Mouse (Mus musculus) cerebellum, adult 2 months (tissue): ENCODE measurements around the gene Grin2c. TPM values are rescaled to one million over a fixed set of nuclear protein-coding genes. Genes with fewer than 3 reads are reported as not detected.
A peak's percentile ranks its signal among the peaks of the same experiment; 100 is the strongest.

Experiments
- DNase-seq, 2 experiments: peaks; one replicate each; pipeline ENCODE4 v3.0.0; 2021
- H3K27ac ChIP-seq: fragments of 200-500 bp; 2 replicates; pipeline ENCODE4 v1.5.1; 2012; ENCODE audit warnings: low read length, control low read depth, inconsistent platforms; ENCODE audit not compliant: insufficient read depth
- H3K27me3 ChIP-seq: fragments of 200-500 bp; 2 replicates; pipeline ENCODE4 v1.6.1; 2012; ENCODE audit warnings: inconsistent platforms, mild to moderate bottlenecking, low read length, moderate library complexity; ENCODE audit not compliant: control insufficient read depth, insufficient read depth
- H3K4me1 ChIP-seq: fragments of 200-500 bp; 2 replicates; pipeline ENCODE4 v1.6.1; 2011; ENCODE audit warnings: low read length; ENCODE audit not compliant: control insufficient read depth, insufficient read depth
- H3K4me3 ChIP-seq: fragments of 200-500 bp; replicated peaks from 2 replicates; pipeline ENCODE3; 2011; ENCODE audit warnings: mild to moderate bottlenecking, low read depth, low read length, control low read depth; ENCODE audit not compliant: insufficient read depth
- CTCF ChIP-seq: fragments of 200-500 bp; IDR thresholded peaks from 2 replicates; pipeline ENCODE4 v1.5.1; 2011; ENCODE audit warnings: low read depth, mild to moderate bottlenecking, control low read depth, low read length, moderate library complexity, borderline replicate concordance; ENCODE audit not compliant: insufficient read depth
- POLR2A ChIP-seq: fragments of 200-500 bp; IDR thresholded peaks from 2 replicates; pipeline ENCODE4 v1.6.1; 2011; ENCODE audit warnings: low read length, control low read depth, borderline replicate concordance; ENCODE audit not compliant: insufficient read depth
- WGBS: fragments of 180-500 bp; shearing (Covaris S2); methylation state at CpG from one replicate; pipeline ENCODE4 v1.1.7; 2018; 5-methylcytosine and 5-hydroxymethylcytosine counted together
- polyA plus RNA-seq: library from polyadenylated mRNA; depleted of rRNA; stranded (reverse); fragments of >200 nt; gene quantifications from 2 replicates; pipeline ENCODE4 v1.2.3, GENCODE M21; 2012; rRNA removed

Grin2c gene
- polyA plus RNA-seq, result 249 and 283 TPM in 2 replicates

DNA sequence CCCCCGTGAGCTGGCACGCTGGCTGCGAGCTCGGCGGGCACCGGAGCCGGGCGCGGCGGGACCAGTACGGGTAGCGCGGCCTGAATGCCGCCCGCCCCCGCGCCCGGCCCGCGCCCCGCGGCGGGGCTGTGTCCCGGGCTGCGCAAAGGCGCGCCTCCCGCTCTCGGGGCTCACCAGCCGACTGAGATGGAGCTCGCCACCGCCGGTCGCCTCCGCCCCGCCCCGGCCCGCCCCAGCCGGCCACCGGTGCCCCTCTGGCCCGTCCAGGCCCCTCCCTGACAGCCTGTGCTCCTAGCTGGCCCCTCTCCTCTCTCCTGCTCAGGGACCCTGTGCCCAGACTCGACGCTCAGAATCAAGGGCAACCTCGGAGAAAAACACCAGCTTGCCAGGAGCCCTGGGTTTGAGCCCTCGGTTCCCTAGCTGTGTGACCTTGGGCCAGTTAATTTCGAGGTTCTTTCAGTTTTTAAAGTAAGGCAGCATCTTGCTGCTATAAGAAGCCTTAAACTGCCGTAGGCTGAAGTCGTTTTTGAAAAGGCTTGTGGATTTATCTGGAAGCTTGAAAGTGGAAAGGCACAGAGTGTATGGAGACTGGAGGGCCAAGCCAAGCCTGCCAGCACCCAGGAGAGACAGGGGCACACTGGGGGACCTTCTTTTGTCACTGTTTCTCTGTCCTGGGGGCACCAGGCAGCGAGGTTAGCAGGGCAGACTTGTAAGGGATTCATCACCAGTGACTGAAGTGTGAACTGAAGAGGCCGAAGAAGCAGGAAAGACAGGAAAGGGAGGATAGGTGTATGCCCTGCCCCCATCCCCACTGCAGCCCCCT is at the start of gene Grin2c:
TSS of gene Grin2c (minus strand) at position 183 of the 823 bp plus-strand sequence.
- Histone ChIP-seq H3K27me3 (no peaks in the 10 kb centered on the region), H3K4me3 (peak within 1 kb of the TSS; percentile 79), H3K4me1 (peaks cover 32% of the 10 kb centered on the region), H3K27ac (peak within 1 kb of the TSS; percentile 99)
- TF ChIP-seq CTCF (no peak), POLR2A (peak; percentile 66; the same call in 1 of the 2 replicates)
- WGBS, result 5% methylated on average over 48 of the region's 50 CpGs
- peak; percentile 79 to 80 for DNase-seq

DNA sequence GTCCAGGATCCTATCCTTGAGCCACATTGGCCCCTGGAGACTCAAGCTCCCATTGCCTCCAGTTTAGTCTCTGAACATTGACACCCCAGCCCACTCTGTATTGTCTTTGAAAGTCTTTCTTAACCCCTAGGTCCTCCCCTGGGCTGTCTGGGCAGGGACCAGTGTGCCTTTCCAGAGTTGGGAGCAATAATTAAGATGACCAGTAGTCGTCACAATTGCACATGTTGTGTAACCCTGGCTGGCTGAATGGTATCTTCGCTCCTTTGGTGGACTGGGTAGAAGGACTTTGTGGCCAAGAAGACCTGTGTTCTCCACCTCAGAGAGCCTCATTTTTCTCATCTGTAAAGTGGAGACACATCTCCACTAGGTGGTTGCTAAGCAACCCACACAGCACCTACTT is 47.2 kb upstream of the Grin2c start:
- Histone ChIP-seq H3K4me1 (no peaks in the 10 kb centered on the region), H3K27me3 (no peaks in the 10 kb centered on the region), H3K4me3 (no peak overlapping the region), H3K27ac (no peak overlapping the region)
- no peak for DNase-seq
- 27% methylated on average over 2 of the region's 2 CpGs for whole genome bisulfite sequencing
- no peak for TF ChIP-seq POLR2A
- TF ChIP-seq CTCF, result peak; percentile 49; the same call in 1 of the 2 replicates

DNA sequence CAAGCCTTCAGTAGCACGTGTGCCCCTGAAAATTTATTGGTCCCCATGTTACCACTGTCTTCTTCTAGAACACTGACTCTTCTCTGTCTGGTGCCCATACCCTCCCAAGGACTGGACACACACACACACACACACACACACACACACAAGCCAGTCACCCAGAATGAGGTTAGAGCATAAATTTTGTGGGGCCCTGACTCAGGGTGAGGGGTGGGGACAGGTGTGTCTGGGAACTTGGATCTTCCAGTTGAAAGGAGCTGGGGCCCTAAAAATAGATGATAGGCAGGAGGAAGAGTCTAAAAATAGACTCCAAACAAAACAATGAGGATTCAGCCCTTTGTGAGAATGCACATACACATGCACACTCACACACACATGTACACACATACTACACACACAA is 41.7 kb upstream of the Grin2c start:
- Histone ChIP-seq H3K27ac (no peak overlapping the region), H3K4me1 (no peaks in the 10 kb centered on the region; the same call in 1 of the 2 replicates), H3K27me3 (no peaks in the 10 kb centered on the region), H3K4me3 (no peak overlapping the region)
- no peak for DNase-seq
- WGBS, result 64% methylated on average over 1 of the region's 1 CpGs
- TF ChIP-seq POLR2A, result no peak

DNA sequence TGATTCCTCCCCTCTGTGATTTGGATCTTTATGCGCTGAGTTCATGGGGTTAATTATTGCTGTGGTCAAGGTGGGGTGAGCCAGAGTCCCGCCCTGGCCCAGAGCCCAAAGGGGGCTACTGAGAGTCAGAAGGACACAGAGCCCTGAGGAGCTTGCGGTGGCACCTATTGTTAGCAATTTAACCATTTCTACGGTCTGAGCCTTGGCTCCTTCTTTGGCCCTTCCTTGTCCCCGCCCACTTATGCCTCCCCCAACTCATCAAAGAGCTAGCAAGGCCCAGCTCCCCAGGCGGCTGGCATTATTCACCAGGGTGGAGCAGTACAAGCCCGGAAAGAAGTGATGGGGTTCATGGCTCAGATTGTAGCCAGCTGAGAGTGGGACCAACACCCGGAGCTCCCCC is 39.8 kb upstream of the Grin2c start, which contains the start of gene Otop2:
TSS of gene Otop2 (plus strand) at position 301 of the 400 bp plus-strand sequence.
- TF ChIP-seq POLR2A (no peak), CTCF (no peak)
- DNase-seq, result no peak
- 37% methylated on average over 8 of the region's 8 CpGs for WGBS
- Histone ChIP-seq H3K27ac (no peak within 1 kb of the TSS), H3K27me3 (no peaks in the 10 kb centered on the region), H3K4me1 (no peaks in the 10 kb centered on the region; the same call in 1 of the 2 replicates), H3K4me3 (no peak within 1 kb of the TSS)

DNA sequence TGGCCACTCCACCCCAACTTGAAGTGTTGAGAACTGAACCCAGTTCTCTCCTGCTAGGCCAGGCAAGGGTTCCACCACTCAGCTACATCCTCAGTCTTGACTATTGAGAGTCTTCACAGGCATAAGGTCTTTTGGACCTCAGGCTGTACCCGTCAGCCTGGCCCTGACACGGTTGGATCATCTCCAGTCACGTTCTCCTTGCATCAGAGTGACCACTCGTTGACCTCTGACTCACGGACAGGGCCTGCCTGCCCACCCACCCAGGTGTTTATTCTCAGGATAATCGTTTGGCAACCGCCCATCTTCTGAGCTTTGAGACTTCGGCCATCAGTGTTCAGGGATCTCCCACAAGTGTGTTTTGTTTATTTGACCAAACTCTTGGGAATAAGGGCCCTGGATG is 36.1 kb upstream of the Grin2c start:
- DNase-seq, result no peak
- H3K4me1 ChIP-seq, result no peaks in the 10 kb centered on the region; the same call in 1 of the 2 replicates
- no peak overlapping the region for H3K4me3 ChIP-seq
- H3K27ac ChIP-seq, result no peak overlapping the region
- 74% methylated on average over 8 of the region's 8 CpGs for WGBS
- H3K27me3 ChIP-seq, result no peaks in the 10 kb centered on the region
- TF ChIP-seq CTCF (no peak), POLR2A (no peak)

DNA sequence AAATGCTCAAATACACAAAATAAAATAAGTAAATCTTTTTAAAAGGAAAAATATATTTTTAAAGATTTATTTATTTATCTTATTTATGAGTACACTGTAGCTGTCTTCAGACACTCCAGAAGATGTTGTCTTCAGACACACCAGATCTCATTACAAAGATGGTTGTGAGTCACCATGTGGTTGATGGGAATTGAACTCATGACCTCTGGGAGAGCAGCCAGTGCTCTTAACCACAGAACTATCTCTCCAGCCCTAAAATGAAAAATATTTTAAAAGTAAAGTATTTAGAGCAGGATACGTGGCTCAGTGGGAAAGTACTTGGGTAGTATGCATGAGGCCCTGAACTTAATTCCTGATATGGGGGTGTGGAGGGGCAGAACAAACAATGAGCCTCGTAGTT is 34.3 kb upstream of the Grin2c start:
- Histone ChIP-seq H3K27me3 (no peaks in the 10 kb centered on the region), H3K4me1 (peaks cover 3% of the 10 kb centered on the region; the same call in 1 of the 2 replicates), H3K4me3 (no peak overlapping the region), H3K27ac (no peak overlapping the region)
- 91% methylated on average over 2 of the region's 2 CpGs for WGBS
- no peak for DNase-seq
- TF ChIP-seq CTCF (no peak), POLR2A (no peak)

DNA sequence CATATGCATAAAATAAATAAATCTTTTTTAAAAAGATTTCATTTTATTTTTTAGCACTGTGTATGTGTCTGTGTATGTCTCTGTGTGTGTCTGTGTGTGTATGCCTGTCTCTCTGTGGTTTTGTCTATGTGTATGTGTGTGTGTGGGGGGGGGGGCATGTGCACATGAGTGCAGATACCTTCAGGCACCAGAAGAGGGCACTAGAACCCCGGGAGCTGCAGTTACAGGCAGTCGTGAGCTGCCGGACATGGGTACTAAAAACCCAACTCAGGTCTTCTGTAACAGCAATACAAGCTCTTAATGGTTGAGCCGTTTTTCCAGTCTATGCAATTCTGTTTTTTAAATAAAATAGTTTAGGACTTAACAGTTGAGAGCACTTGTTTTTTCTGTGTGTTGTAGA is 33.7 kb upstream of the Grin2c start:
- no peak overlapping the region for H3K4me3 ChIP-seq
- H3K27ac ChIP-seq, result no peak overlapping the region
- peaks cover 9% of the 10 kb centered on the region for H3K4me1 ChIP-seq
- no peak for DNase-seq
- WGBS, result 79% methylated on average over 4 of the region's 4 CpGs
- TF ChIP-seq POLR2A (no peak), CTCF (no peak)
- H3K27me3 ChIP-seq, result no peaks in the 10 kb centered on the region

DNA sequence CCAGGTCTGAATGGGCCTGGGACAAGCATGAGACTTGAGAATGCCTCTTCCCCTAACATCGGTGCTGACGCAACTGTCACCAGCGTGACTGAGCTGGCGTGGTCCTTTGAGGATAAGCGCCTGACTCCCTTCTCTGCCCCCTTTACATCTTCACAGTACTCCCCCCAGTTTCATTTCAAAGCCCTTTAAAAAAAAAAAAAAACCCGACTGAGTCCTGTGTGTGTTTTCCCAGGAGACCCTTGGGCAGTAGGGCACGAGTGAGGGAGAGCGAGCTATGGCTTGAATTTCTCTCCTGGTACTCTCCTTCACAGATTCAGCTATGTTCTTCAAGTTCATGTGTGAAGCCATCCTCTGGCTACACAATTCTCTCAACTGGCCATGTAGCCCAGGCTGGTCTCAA is 31.1 kb upstream of the Grin2c start:
- 79% methylated on average over 8 of the region's 8 CpGs for WGBS
- Histone ChIP-seq H3K4me3 (peak overlapping the region; percentile 43), H3K27me3 (no peaks in the 10 kb centered on the region), H3K4me1 (peaks cover 10% of the 10 kb centered on the region), H3K27ac (peak overlapping the region; percentile 37; the same call in 1 of the 2 replicates)
- DNase-seq, result no peak
- TF ChIP-seq CTCF (no peak), POLR2A (no peak)
